Mouse (Mus musculus): ENCODE measurements around the gene Wscd2.

The Wscd2 gene

GRCm38 (mm10) chr5:113596252-113596651 is 106.1 kb downstream of the Wscd2 start:
- Histone ChIP-seq H3K4me3 (replicated peaks; ENCODE audit: low read length) (peak overlapping the region; percentile 88), H3K27me3 (ENCODE audit: insufficient read depth, low read length) (no peaks in the 10 kb centered on the region), H3K9me3 (ENCODE audit: low read length) (peaks cover 13% of the 10 kb centered on the region), H3K36me3 (ENCODE audit: insufficient read depth, low read length) (peaks cover 13% of the 10 kb centered on the region; the same call in 1 of the 2 replicates), H3K4me1 (replicated peaks; ENCODE audit: low read depth, low read length) (peaks cover 84% of the 10 kb centered on the region)
- no peak for TF ChIP-seq POU5F1 (IDR thresholded peaks at IDR 0.05; ENCODE audit: borderline replicate concordance, low read length)
- no peak for TF ChIP-seq CTCF (conservative IDR thresholded peaks at IDR 0.05; ENCODE audit: low read length)
- TF ChIP-seq NANOG (IDR thresholded peaks at IDR 0.05; ENCODE audit: borderline replicate concordance, low read length) = no peak

DNA sequence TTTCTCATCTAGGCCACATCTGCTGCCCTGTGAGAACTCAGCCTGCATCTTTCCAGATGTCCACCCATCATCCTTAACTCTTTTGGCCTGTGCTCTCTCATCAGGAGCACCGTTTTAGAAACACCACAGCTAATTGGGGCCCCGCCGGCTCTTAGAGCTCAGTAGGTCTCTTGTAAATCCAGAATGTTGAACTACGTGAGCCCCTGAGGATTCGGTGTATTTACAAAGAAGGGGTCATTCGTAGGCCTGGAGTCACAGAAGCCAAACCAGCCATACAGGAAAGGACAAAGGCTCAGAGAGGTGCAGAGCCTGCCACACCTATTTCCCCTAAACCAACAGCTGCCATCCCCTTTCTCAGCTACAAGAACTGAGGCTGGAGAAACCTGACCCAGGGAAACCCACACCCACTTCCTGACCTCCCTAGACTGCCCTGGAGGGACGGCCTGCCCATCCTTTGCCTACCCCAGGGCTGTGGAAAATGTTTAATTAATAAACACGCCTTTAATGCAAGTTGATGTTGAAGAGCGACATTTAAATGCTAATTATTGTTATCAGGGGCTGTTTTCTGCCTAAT is 106.7 kb downstream of the Wscd2 start:
- TF ChIP-seq NANOG (IDR thresholded peaks at IDR 0.05; ENCODE audit: borderline replicate concordance, low read length) = no peak
- no peak for TF ChIP-seq CTCF (conservative IDR thresholded peaks at IDR 0.05; ENCODE audit: low read length)
- TF ChIP-seq POU5F1 (IDR thresholded peaks at IDR 0.05; ENCODE audit: borderline replicate concordance, low read length) = no peak
- H3K4me1 ChIP-seq (replicated peaks; ENCODE audit: low read depth, low read length) = peaks cover 84% of the 10 kb centered on the region
- no peaks in the 10 kb centered on the region for H3K27me3 ChIP-seq (ENCODE audit: insufficient read depth, low read length)
- peaks cover 13% of the 10 kb centered on the region for H3K9me3 ChIP-seq (ENCODE audit: low read length)
- peak overlapping the region; percentile 88 for H3K4me3 ChIP-seq (replicated peaks; ENCODE audit: low read length)
- H3K36me3 ChIP-seq (ENCODE audit: insufficient read depth, low read length) = peaks cover 13% of the 10 kb centered on the region; the same call in 1 of the 2 replicates

- peaks cover 79% of the 10 kb centered on the region for H3K4me1 ChIP-seq (replicated peaks; ENCODE audit: low read depth, low read length)
- peaks cover 13% of the 10 kb centered on the region for H3K9me3 ChIP-seq (ENCODE audit: low read length)
- no peaks in the 10 kb centered on the region for H3K27me3 ChIP-seq (ENCODE audit: insufficient read depth, low read length)
- H3K4me3 ChIP-seq (replicated peaks; ENCODE audit: low read length) = no peak overlapping the region
- H3K36me3 ChIP-seq (ENCODE audit: insufficient read depth, low read length) = 0 out of 2 replicates have a peak, but pooled peaks cover 4% of the 10 kb centered on the region
- TF ChIP-seq POU5F1 (IDR thresholded peaks at IDR 0.05; ENCODE audit: borderline replicate concordance, low read length) (no peak), NANOG (IDR thresholded peaks at IDR 0.05; ENCODE audit: borderline replicate concordance, low read length) (no peak), CTCF (conservative IDR thresholded peaks at IDR 0.05; ENCODE audit: low read length) (no peak)
Observed at GRCm38 (mm10) chr5:113600181-113600580, 110.0 kb downstream of the Wscd2 start.

GRCm38 (mm10) chr5:113600803-113601202 is 110.7 kb downstream of the Wscd2 start:
- peaks cover 79% of the 10 kb centered on the region for H3K4me1 ChIP-seq (replicated peaks; ENCODE audit: low read depth, low read length)
- peaks cover 13% of the 10 kb centered on the region for H3K9me3 ChIP-seq (ENCODE audit: low read length)
- no peaks in the 10 kb centered on the region for H3K36me3 ChIP-seq (ENCODE audit: insufficient read depth, low read length)
- H3K4me3 ChIP-seq (replicated peaks; ENCODE audit: low read length) = no peak overlapping the region
- TF ChIP-seq NANOG (IDR thresholded peaks at IDR 0.05; ENCODE audit: borderline replicate concordance, low read length) (no peak), POU5F1 (IDR thresholded peaks at IDR 0.05; ENCODE audit: borderline replicate concordance, low read length) (no peak), CTCF (conservative IDR thresholded peaks at IDR 0.05; ENCODE audit: low read length) (no peak)
- H3K27me3 ChIP-seq (ENCODE audit: insufficient read depth, low read length) = no peaks in the 10 kb centered on the region

DNA sequence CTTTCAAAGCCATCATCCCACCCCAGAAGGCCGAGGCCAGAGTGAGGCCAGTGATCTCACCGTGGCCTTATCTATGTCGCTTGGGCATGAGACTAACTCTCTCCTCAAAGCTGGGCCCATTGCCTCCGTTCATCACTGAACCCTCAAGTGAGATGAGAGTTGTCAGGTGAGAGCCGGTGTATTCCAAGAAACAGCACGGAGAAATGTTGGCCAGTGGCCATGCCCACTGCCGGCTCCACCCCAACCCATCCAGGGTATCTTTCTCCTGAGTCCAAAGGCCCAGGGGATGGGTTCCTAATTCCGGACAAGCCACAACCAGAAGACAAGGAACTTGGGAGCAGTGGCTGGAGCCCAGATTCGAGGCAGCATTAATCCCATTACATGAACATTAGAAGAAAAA is 113.3 kb downstream of the Wscd2 start:
- Histone ChIP-seq H3K4me1 (replicated peaks; ENCODE audit: low read depth, low read length) (peaks cover 81% of the 10 kb centered on the region), H3K9me3 (ENCODE audit: low read length) (peaks cover 13% of the 10 kb centered on the region), H3K4me3 (replicated peaks; ENCODE audit: low read length) (no peak overlapping the region), H3K36me3 (ENCODE audit: insufficient read depth, low read length) (no peaks in the 10 kb centered on the region), H3K27me3 (ENCODE audit: insufficient read depth, low read length) (no peaks in the 10 kb centered on the region)
- no peak for TF ChIP-seq NANOG (IDR thresholded peaks at IDR 0.05; ENCODE audit: borderline replicate concordance, low read length)
- no peak for TF ChIP-seq CTCF (conservative IDR thresholded peaks at IDR 0.05; ENCODE audit: low read length)
- TF ChIP-seq POU5F1 (IDR thresholded peaks at IDR 0.05; ENCODE audit: borderline replicate concordance, low read length) = no peak

DNA sequence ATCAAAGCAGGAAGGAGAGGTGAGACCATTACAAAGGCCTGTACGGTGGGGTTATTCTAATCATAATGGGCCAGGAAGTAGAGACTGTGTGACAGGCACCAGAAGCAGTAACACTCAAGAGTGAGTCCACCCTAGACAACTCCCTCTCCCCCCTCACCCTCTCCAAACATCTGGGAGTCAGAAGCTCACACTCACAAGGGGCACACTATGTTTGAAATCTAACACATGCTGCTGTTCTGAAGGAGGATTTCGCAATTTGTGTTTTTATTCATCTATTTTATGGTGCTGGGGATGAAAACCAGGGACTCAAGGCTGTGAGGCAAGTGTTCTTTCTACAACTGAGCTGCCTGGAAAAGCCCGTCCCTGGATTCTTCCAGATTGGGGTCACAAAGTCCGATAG is 114.6 kb downstream of the Wscd2 start:
- Histone ChIP-seq H3K36me3 (ENCODE audit: insufficient read depth, low read length) (no peaks in the 10 kb centered on the region), H3K4me3 (replicated peaks; ENCODE audit: low read length) (no peak overlapping the region), H3K4me1 (replicated peaks; ENCODE audit: low read depth, low read length) (peaks cover 93% of the 10 kb centered on the region), H3K9me3 (ENCODE audit: low read length) (0 out of 2 replicates have a peak, but pooled peaks cover 4% of the 10 kb centered on the region), H3K27me3 (ENCODE audit: insufficient read depth, low read length) (no peaks in the 10 kb centered on the region)
- TF ChIP-seq POU5F1 (IDR thresholded peaks at IDR 0.05; ENCODE audit: borderline replicate concordance, low read length) = no peak

DNA sequence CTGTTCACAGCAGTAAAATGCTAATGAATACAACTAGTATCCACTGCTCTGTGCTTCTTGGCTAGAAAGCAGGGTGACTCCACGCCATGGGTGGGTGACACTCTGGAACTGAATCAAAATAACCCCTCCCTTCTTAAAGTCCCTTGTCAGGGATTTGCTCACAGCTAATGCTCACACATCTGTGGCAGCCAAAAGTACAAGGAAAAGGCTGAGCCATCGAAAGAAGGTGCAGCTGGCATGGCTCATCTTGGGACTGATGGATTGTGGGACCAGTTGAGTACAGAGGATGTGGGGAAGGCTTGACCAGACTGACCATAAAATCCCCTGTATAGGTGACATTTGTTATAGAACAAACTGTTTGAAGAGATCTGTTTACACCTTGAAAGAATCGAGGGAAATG is 116.0 kb downstream of the Wscd2 start:
- Histone ChIP-seq H3K27me3 (ENCODE audit: insufficient read depth, low read length) (no peaks in the 10 kb centered on the region), H3K4me1 (replicated peaks; ENCODE audit: low read depth, low read length) (peaks cover 91% of the 10 kb centered on the region), H3K36me3 (ENCODE audit: insufficient read depth, low read length) (0 out of 2 replicates have a peak, but pooled peaks cover 2% of the 10 kb centered on the region), H3K4me3 (replicated peaks; ENCODE audit: low read length) (no peak overlapping the region), H3K9me3 (ENCODE audit: low read length) (no peaks in the 10 kb centered on the region)
- TF ChIP-seq POU5F1 (IDR thresholded peaks at IDR 0.05; ENCODE audit: borderline replicate concordance, low read length) = no peak
- no peak for TF ChIP-seq NANOG (IDR thresholded peaks at IDR 0.05; ENCODE audit: borderline replicate concordance, low read length)
- no peak for TF ChIP-seq CTCF (conservative IDR thresholded peaks at IDR 0.05; ENCODE audit: low read length)

DNA sequence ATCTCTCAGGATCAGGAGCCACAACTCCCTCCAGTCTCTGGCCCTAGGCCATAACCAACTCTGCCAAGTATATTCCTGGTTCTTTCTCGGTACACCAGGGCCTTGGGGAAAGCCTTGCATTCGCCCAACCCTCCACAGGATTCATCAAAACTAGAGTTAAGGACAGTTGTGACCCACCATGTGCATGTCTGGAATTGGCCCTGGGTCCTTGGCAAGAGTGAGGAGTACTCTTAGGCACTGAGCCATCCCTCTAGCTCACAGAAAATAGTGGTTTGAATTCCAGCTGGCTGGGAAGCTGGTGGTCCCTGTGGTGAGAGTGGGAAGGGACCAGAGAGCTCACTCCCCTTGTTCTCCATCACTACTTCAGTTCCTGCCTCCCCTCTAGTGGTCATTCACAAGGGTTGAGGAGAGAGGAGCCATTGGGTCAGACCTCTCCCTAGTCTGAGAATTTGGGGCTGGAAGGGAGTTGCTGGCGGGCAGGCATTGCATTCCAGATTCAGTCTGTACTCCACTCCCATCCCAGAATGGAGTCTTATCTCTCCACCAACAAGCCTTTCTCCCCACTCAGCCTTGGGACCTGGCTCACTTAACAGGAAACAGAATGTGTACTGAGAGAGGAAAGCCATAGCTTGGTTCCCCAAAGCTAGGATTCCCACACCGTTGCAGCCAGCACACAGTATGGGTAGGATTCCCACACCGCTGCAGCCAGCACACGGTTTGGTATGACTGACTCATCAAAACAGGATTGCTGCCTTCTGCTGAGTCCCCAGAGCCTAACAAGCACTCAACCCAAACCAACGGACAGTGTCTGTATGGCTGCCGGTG is 117.0 kb downstream of the Wscd2 start:
- peaks cover 12% of the 10 kb centered on the region for H3K36me3 ChIP-seq (ENCODE audit: insufficient read depth, low read length)
- H3K4me1 ChIP-seq (replicated peaks; ENCODE audit: low read depth, low read length) = peaks cover 87% of the 10 kb centered on the region
- no peaks in the 10 kb centered on the region for H3K9me3 ChIP-seq (ENCODE audit: low read length)
- peak overlapping the region; percentile 65 for H3K4me3 ChIP-seq (replicated peaks; ENCODE audit: low read length)
- TF ChIP-seq POU5F1 (IDR thresholded peaks at IDR 0.05; ENCODE audit: borderline replicate concordance, low read length) = no peak
- TF ChIP-seq CTCF (conservative IDR thresholded peaks at IDR 0.05; ENCODE audit: low read length) = no peak
- no peak for TF ChIP-seq NANOG (IDR thresholded peaks at IDR 0.05; ENCODE audit: borderline replicate concordance, low read length)
- no peaks in the 10 kb centered on the region for H3K27me3 ChIP-seq (ENCODE audit: insufficient read depth, low read length)
